In genomic region chr15:100881385-100881784, GRCm38 (mm10) we compare ENCODE assay signal across 26 mouse cellular contexts. TPM values are rescaled to one million over a fixed set of nuclear protein-coding genes. Genes with fewer than 3 reads are reported as not detected.
"Had no signal": no experiment of that assay in that cellular context is flagged by ENCODE, and none has a peak within 500 bp of the region (broad histone marks: within the 10 kb centered on the region; RNA-seq: fewer than 3 reads in every experiment).

No protein-coding gene starts in this region.

- H3K4me2 ChIP-seq: heart, embryonic 12.5 days; hindbrain, embryonic 12.5 days; hindbrain, embryonic 14.5 days; intestine, embryonic 15.5 days; limb, embryonic 12.5 days; liver, embryonic 11.5 days; liver, embryonic 13.5 days; liver, embryonic 15.5 days had no signal

- H3K36me3 ChIP-seq: heart, embryonic 12.5 days; hindbrain, embryonic 10.5 days; hindbrain, embryonic 12.5 days; intestine, embryonic 15.5 days; limb, embryonic 10.5 days; limb, embryonic 12.5 days; liver, embryonic 13.5 days; liver, embryonic 15.5 days had no signal

- H3K4me1 ChIP-seq: heart, embryonic 12.5 days; intestine, embryonic 15.5 days; liver, embryonic 13.5 days; liver, embryonic 15.5 days had no signal

- H3K4me3 ChIP-seq: gastrocnemius, adult 2 months; heart, adult 2 months; heart, embryonic 12.5 days; hindbrain, embryonic 10.5 days; hindbrain, embryonic 12.5 days; intestine, embryonic 15.5 days; left cerebral cortex, adult 2 months; limb, embryonic 10.5 days; limb, embryonic 12.5 days; liver, embryonic 13.5 days; liver, embryonic 15.5 days had no signal

- H3K9ac ChIP-seq: heart, embryonic 12.5 days; hindbrain, embryonic 12.5 days; hindbrain, embryonic 14.5 days; intestine, embryonic 15.5 days; limb, embryonic 12.5 days; liver, embryonic 13.5 days; liver, embryonic 15.5 days had no signal

- H3K9me3 ChIP-seq: heart, embryonic 12.5 days; intestine, embryonic 15.5 days; limb, embryonic 10.5 days; liver, embryonic 13.5 days; liver, embryonic 15.5 days had no signal

- H3K27me3 ChIP-seq: hindbrain, embryonic 12.5 days; intestine, embryonic 15.5 days; limb, embryonic 12.5 days had no signal

- ATAC-seq: hindbrain, embryonic 16.5 days; inflammation-experienced regulatory T-cells, adult 6 months; intestine, embryonic 15.5 days; intestine, postnatal 0 days had no signal

- DNase-seq: gastrocnemius, adult 2 months; gastrocnemius, postnatal 10 days; gastrocnemius, postnatal 25 days; heart, adult 2 months; heart, postnatal 10 days; heart, postnatal 4 days; kidney, adult 18-20 months; kidney, adult 8-10 months; kidney, postnatal 10 days; kidney, postnatal 25 days; kidney, postnatal 4 days; liver; liver, embryonic 13.5 days had no signal

- H3K27ac ChIP-seq: gastrocnemius, adult 2 months; heart, adult 2 months; hindbrain, embryonic 10.5 days; hindbrain, embryonic 12.5 days; hindbrain, embryonic 14.5 days; intestine, embryonic 15.5 days; left cerebral cortex, adult 2 months; limb, embryonic 10.5 days; limb, embryonic 12.5 days; liver, embryonic 13.5 days; liver, embryonic 15.5 days had no signal

RNA-seq across cellular contexts. Expression of gene Scn8a, which starts 11.7 kb away (rescaled TPM):
- polyA plus RNA-seq: heart, adult 2 months had no signal
